Mouse (Mus musculus) spleen, embryonic (tissue): ENCODE measurements around the gene Tshr.
"Not testable (repeated sequence)": the region's sequence is repeated elsewhere in the genome, so short reads cannot be mapped to it uniquely, and the experiment has no call there.

Experiments
- CTCF ChIA-PET: fragments of 350-600 bp; sonication (Branson Sonifier 250); formaldehyde crosslinking; loops from one replicate; lab custom pipeline; 2022; lab: Charles Lee

Tshr gene

DNA sequence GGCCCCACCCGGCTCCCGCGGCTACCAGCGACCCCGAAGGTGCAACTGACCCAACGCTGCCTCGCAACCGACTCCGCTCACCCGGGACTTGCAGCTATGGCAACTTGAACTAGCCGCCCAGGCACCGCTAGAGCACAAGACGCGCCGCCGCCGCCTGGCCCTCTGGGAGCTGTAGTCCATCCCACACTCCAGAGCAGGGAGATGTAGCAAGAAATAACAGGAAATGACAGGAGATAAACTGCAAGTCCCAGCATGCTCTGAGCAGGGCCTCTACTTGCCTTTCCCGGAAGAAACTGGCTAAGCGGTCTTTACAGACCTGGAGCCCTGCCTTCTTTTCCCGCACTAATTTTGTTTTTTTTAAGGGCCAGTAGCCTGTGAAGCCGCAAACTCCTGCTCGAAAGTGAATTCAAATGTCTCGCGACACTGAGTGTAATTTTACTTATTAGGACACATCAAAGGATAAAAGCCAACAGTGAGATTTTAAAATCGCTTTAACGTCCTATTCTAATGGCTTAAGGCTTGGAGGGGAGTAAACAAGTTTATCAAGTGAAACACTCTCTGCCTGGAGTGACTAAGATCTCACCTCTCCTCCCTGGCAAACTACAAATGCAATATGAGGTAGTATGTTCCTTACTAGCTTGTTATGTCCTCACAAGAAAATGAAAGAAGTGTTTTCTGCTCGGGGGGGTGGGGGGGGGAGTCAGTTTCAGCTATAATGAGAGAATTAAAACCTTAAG, at the start of gene Tshr, which contains the start of gene Cep128:
Gene Tshr, plus strand, starts transcription at position 283 of the 737 bp plus-strand sequence.
Gene Cep128, minus strand, starts transcription at position 129 of the 737 bp plus-strand sequence.
- CTCF ChIA-PET: no interaction called here

DNA sequence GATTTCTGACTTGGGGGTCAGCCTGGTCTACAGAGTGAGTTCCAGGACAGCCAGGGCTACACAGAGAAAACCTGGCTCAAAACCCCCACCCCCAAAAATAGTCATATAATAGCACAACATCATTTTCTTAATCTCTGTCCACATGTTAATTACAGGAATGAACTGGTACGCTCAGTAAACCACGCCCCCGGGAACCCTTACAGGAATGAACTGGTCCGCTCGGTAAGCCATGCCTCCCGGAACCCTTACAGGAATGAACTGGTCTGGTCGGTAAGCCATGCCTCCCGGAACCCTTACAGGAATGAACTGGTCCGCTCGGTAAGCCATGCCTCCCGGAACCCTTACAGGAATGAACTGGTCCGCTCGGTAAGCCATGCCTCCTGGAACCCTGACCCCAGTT, 45.7 kb upstream of the Tshr start:
- CTCF ChIA-PET: not testable (repeated sequence)

DNA sequence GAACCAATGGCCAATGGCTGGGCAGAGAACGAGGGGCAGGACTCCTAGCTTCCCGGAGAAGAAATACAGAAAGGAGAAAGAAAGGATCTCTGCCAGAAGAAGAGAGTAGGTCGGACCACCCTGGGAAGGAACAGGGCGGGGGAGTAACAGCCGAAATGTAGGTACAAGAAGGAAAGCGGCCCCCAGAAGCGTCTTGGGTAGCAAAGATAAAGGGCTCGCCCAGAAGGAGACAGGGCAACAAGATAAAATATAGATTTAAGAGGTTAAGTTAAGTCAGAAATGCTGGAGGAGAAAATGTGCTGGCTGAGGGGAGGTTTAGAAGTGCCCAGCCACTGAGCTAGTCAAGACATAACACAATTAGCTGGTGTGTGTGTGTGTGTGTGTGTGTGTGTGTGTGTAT, 30.6 kb upstream of the Tshr start:
- CTCF ChIA-PET: no interaction called here

DNA sequence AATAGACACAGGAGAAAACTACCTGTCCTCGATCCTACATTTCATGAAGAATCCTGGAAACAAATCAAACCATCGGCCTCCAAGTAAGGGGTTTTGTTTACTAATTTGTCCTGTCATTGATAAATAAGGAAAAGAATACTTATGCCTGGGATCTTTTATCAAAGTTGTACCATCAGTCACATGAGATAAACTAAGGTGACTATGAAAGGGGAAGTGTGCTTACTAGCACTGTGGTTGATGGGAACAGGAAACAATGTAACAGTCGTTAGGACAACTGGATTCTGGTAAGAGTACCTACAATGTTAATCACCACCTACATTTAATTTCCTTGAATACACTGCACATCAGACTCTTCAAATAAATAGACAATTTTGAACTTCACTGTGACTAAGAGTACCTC, 15.2 kb upstream of the Tshr start:
- CTCF ChIA-PET: no interaction called here

DNA sequence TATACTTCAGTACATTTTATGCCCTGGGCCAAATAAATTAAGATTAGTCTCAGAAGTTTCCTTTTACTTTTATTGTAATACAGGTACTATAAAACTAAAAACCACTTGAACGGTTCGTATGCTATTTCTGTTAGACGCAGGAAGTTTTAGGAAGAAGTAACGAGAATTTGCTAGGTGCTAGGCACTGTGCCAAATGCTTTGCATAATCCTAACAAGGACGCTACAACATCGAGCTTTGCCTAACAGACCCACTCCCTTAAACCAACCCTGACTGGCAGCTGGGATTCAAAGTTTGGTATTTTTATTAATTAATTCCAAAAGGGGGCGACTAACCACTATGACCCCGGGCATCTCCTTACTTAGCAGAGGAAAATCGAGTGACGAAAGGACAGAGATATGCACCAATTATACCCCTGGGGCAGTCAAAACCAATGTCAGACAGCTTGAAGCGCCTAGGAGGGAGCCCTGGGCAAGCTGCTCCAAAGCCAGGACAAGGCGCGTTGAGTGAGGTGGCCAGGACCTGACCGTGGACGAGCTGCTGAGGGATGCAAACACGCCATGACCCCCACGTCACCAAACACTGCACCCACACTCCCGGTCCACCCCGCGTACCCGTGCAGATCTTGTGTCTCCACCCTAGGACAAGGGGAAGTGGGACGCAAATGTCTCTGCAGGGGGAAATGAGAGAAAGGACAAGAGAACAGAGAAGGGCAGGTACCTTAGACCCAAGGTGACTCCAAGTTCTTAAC, 673 bp upstream of the Tshr start:
- CTCF ChIA-PET: no interaction called here

DNA sequence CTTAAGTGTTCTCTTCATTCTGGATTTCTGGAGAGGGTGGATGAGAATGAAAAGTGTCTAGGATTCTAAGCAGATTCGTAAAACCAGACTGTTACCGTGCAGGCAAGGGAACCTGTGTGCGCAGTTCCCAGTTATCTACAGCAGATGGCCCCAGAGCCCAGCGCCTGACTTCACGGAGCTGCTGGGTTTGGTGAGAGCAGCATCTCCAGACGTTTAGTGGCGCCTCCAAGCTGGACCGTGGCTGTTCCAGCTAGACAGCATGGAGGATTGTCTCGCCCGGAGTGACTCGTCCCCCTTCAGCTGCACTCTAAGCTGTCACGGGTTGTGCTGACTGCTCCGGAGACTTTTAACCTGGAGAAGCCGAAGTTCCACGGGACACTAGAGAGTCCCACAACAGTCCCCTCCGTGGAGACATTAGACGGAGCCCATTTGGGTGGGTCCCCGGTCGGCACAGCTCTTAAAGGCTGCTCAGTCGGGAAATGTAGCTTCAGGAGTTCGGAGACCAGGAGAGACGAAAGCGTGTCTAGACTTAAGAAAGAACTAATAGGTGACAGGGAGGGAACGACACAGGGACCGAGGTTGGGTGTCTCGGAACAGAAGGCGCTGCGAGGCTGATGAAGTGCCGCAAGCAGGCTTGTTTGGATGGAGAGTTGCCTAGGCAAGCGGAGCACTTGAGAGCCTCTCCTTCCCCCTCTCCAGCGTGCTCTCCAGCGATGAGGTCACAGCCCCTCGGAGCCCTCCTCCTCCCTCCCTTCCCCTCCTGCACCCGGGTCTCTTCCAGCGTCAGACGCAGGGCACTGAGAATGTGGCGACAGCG, 16.1 kb downstream of the Tshr start:
- CTCF ChIA-PET: no interaction called here

DNA sequence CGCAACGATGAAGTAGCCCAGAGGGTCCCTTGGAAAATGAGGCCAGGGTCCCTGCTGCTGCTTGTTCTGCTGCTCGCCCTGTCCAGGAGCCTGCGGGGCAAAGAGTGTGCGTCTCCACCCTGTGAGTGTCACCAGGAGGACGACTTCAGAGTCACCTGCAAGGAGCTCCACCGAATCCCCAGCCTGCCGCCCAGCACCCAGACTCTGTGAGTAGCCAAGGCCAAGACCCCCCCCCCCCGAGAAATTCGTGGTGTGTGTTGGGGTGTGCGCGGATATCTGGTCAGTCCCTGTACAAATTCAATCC, 16.6 kb downstream of the Tshr start:
- CTCF ChIA-PET: no interaction called here

DNA sequence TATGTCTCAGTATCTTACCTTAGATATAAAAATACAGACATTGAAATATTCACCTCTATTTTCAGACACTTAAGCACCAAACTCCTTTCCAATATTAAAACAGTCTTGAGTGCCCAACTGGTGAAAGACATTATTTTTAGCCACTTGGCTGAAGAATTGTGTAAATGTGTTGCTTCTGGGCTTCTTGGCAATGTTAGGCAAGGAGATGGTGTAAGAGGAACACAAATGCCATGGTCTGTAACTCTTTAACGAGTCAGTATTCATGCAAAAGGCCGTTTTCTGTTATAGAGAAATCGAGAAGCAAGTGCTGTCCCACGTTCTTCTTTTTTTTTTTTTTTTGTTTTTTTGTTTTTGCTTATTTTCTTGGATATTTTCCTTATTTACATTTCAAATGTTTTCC, 25.9 kb downstream of the Tshr start:
- CTCF ChIA-PET: no interaction called here

DNA sequence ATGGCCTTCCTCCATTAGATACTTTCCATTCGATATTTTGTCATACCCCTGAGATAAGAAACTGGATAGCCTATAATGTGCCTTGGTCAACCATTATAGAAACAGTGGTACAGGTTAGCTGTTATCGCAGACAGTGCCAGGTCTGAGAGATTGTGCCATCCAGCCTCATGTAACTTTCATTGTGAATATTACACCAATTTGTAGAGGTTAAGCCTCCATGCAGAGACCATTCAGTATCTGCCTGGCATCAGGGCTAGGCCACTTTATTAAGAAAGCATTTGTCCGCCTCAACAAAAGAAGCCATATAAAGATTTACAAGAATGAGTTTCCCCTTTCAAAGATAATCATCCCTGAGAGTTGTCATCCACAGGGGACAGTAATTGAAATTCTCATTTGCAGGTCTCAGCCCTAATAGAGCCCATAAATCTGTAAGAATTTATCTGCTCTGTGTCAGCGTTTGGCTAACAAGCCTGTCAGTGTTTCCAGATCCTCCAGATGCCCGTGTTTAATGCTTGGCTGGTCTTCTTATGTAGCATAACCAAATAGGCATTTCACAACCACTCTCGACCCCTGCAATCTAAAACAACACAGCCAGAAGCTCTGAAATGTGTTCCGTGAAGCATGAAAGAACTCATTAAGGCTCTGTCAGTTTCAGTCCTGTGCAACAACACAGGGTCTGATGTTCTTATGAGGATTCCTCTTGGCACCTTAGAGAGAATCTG, 28.3 kb downstream of the Tshr start:
- CTCF ChIA-PET: no interaction called here

DNA sequence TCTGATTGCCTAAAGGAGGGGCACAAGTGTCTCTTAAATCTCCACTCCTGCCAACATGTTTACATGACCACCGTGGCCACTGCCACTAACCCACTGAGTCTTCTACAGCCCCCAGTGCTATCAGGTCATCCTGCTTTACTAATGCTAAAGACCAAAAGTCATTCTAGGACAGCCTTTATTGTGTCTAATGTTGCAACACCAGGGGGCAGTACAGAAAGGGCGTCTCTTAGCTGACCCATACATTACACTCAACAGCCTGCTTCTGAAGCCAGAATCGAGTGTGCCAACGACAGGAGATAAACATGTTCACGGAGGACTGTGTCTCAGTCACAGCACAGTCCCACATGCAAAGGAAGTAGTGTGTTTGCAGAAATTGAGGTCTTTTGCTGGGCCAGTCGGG, 30.7 kb downstream of the Tshr start:
- CTCF ChIA-PET: no interaction called here

DNA sequence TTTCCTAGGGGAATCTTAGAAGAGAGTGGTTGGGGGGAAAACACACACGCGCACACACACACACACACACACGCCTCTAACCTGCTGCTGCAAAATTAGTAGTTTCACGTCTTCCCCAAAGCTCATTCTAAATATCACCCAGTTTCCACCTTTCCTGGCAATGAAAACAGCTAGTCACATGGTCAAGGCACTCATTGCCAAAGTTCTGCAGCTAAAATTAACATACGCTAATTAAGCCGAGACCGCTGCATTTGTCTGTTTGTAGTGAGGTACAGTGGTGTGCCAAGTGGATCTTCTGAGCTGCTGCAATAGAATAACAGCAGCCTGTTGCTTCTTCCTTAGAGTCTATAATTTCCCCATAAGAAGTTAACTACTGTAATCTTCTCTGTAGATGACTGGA, 32.5 kb downstream of the Tshr start:
- CTCF ChIA-PET: no interaction called here

DNA sequence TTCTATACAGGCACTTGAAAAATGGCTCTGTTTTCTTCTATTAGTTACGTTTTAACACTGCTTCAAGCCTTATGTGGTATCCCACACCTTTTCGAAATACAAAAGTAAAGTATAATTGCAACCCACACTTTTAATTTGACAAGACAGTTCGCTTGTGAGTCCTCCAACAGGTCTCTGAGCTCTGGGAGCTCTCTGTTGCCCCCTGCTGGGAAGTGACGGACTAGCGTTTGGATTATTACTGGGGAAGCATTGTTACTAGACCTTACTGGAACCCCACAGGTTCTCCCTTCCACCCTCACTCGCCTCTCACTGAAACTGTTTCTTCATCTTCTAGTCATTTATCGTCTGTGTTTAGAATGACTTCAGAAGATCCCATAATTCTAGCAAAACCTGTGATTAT, 34.4 kb downstream of the Tshr start:
- CTCF ChIA-PET: no interaction called here

DNA sequence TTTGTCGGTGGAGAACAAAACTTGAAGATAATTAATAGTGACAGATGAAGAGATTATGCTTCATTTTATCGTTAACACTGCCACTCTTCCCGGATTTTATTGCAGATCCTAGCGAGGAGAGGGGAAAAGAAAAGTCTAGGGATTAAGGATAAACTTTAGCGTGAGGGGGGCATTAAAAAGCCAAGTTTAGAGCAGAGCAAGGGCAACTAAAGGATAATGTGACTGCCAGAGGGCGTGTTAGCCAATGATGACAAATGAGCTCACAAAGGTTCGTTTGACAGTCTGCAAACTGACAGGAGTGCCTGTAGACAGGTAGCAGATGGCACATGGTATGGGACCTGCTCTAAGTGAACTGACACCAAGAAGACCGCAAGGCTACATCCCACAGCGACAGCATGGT, 36.9 kb downstream of the Tshr start:
- CTCF ChIA-PET: no interaction called here

DNA sequence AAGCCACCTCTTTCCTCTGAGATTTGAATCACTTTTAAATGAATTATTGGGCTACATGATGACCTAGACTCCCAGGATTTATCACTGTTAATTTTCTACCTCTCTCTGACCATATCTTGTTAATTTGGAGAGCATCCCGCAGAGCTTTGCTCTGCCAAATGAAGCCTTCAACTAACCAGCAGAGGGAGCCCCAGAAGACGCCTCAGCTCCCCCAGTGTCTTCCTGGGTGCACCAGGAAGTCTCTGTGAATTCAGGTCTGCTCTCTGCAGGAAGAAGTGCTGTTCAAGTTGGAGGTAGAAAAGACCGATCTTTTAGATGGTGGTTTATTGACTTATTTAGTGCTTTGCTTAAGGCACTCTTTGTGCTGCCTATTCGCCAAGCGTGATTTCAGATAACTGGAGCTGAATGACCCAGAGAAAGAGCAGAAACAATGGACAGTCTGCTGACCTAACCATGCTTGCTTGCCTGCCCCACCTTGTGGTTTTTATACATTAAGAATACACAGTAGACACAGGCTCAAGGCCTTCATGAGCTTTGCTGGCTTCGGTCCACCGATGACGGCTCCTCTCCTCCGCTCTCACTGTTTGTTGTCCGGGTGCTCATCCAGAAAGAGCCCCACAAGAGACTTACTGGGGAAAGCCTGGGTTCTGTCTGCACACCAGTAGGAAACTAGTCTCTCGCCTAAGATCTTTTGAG, 38.9 kb downstream of the Tshr start:
- CTCF ChIA-PET: no interaction called here

DNA sequence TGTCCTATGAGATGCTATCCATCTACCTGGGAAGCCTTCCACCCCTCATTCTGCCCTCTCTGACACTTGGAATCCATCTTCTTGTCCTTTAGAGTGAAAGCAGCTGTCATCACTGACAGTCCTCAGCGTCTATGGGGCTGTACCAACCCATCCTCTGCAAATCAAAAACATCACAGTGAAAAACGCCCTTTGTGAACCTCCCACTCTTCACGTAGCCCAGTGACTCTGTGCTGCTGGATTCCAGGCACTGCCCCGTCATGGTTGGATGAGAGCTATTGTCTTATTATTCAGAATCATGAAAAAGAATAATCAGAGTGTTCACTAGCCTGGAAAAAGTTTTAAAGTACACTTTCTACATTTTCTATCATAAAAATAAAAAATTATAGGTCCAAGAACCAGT, 42.1 kb downstream of the Tshr start:
- CTCF ChIA-PET: no interaction called here

DNA sequence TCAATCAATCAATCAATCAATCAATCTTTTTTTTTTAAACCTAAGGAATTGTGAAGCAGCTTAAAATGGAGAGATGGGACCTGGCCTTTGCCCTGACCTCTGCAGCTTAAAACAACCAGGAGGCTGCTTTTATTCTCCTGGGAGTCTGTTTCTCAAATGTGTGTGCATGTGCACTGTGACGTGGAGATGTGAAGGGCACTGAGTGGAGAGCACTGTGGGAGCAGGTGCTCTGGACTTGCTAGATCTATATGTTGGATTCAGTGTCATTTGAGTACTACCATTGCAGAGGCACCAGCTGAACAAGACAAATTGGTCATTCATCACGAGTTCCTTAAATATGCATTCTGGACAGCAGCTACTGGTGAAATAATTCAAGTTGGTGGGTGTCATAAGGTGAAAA, 42.8 kb downstream of the Tshr start:
- CTCF ChIA-PET: no interaction called here

DNA sequence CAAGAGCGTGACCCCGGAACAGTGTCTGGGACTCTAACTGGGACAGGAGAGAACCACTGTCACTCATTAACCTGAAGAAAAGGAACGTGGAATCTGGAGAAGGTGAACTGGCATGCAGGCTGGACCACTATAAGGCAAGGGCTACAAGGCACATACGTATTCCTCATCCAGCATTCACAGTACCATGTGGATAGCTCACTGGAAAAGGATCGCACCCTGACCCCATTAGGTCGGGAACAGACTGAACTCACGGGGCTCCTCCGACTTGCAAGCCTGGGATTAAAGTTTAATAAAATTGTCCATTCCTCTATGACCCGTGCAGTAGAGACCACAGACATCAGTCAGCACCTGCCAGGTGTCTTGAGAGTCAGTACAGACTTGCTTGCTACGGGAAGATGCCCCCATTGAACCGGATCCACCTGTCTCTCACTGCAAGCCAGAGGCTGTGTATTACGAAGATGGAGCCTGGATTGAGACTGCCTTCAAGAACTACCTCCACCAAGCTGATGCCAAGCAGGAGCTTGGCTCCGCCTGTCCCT, 97.9 kb downstream of the Tshr start:
- CTCF ChIA-PET: no interaction called here

DNA sequence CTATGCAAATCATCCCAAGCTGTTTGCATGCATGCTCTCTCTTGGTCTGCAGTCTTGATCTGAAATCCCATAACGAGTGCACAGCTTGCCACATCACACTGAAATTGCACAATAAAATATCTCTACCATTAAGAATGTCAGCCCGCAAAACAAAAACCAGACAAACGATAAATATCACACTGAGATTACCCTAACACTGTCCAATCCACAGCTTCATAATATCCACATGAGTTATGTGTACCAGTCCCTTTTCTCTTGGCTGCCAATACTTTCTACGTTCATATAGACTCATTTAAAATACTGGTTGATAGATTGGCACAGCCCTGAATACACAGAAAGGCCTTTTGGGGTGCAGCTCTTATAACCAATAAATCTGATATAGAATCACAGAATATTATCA, 102.0 kb downstream of the Tshr start:
- CTCF ChIA-PET: no interaction called here

DNA sequence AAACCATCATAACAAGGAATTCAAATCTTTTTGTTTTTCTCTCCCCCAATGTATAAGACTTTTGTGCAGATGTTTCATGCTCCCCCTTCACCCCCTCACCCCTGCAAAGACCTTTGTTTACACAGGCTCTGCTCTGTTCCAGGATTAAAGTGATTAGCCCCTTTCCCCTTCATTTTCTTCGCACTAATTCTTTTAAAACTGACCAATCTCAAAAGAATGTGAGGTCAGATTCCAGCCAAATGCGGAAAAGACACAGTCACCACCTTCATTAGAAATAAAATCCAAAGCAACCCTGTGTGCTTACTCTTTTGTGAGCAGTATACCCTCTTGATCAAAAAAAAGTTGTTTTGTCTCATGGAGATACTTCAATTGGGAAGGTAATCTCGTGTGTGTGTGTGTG, 104.0 kb downstream of the Tshr start:
- CTCF ChIA-PET: no interaction called here

DNA sequence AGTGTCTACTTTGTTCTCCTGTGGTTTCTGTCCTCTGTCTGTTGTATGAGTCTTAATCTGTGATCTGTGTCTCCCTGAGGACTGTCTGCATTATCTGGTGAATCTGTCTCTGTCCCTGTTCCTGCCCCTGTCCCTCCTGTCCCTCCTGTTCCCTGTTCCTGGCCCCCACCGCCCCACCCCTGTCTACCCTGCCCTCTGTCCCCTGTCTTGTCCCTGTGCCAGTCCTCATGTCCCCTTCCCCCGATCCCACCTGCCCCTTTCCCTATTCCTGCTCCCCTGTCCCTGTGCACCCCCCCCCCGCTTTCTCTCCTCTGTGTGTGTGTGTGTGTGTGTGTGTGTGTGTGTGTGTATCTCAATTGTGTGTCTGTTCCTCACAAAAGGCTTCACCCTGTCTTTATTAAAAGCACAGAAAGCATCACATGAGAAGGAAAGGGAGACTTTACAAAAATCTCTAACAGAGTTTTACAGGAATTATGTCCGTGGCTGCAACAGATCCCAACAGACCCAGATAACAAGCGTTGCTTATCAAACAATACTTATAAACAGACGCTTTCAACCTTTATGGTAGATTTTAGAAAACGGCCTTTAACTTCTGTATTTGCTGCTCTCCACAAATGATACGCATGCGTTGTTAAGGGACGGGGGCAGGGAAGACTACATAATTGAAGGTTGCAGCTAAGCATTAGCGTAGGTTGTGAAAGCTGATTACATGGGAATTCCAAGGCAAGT, 111.3 kb downstream of the Tshr start:
- CTCF ChIA-PET: no interaction called here

DNA sequence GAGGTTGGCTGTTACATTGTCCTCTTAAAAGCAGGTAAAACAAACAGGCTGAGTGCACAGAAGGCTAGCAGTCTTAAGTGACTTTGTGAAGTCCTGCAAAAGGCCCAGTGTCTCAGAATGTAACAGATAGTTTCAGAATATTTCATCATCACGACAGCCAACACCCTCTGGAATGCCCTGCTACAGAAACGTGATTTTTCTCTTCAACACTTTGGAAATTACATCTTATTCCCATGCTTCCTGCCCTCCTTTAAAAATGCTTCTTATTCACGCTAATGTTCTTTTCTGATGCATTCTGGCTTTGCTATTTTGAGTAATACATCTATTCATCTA, 111.8 kb downstream of the Tshr start:
- CTCF ChIA-PET: no interaction called here
